Mouse (Mus musculus) adrenal gland, postnatal 14 days (tissue): ENCODE data around the gene Efcab9. TPM values are rescaled to one million over a fixed set of nuclear protein-coding genes. Genes with fewer than 3 reads are reported as not detected.

Source experiments
- DNase-seq: peaks from one replicate; pipeline ENCODE4 v3.0.0; 2021; ENCODE audit warnings: mixed read lengths
- total RNA-seq: library from RNA; stranded (reverse); gene quantifications from 2 replicates; pipeline ENCODE4 v1.2.3, GENCODE M21; 2021

The Efcab9 gene
- total RNA-seq, 1 experiment from 2014 or later: not detected

DNA sequence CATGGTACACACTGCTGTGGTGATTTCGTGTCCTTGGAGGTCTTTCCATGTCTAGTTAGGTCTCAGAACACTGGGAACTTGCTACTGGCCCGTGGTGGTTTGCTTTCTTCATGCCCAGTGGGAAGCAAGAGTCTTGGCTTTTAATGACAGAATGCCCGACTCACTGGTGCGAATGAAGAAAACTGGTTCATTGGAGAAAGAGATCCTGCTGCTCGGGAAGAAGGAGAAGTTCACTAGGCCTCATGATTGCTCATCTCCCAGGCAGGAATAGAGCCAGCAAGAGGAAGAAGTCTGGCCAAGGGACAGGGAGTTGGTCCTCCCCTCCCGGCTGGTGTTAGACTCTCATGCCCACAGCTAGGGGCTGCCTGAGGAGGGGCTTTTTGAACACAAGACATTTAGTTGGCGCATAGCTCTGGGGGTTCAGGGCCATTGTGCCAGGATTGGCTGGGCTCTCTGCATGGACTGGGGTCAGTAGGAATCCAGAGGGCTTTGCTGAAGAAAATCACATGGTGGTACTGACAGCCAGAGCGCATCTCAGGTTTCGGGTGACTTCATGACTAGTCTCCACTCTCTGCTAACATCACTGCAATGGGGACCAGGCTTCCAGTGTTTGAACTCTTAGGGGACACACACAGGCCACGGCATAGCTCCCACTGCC is 24.6 kb upstream of the Efcab9 start:
- no peak for DNase-seq

DNA sequence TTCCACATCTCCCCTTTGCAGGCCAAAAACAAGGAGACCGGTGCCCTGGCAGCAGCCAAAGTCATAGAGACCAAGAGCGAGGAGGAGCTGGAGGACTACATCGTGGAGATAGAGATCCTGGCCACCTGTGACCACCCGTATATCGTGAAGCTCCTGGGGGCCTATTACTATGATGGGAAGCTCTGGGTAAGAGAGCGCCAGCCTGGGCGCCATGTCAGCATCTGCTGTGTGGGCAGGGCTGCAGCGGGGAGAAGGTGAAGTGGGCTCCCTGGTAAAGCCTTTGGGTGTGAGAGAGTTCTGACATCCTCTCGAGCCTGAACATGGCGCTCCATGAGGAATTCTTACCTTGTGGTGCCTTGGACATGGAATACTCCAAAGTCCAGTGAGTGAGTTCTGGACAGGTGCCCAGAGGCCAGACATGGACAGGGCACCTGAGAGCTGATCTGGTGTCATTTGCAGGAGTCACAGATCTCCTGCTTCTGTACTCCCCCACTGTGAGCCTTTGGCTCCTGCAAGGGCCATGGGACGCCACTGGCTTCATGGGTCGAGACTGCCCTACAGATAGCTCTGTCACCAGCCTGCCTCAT is 23.3 kb upstream of the Efcab9 start:
- DNase-seq: no peak

DNA sequence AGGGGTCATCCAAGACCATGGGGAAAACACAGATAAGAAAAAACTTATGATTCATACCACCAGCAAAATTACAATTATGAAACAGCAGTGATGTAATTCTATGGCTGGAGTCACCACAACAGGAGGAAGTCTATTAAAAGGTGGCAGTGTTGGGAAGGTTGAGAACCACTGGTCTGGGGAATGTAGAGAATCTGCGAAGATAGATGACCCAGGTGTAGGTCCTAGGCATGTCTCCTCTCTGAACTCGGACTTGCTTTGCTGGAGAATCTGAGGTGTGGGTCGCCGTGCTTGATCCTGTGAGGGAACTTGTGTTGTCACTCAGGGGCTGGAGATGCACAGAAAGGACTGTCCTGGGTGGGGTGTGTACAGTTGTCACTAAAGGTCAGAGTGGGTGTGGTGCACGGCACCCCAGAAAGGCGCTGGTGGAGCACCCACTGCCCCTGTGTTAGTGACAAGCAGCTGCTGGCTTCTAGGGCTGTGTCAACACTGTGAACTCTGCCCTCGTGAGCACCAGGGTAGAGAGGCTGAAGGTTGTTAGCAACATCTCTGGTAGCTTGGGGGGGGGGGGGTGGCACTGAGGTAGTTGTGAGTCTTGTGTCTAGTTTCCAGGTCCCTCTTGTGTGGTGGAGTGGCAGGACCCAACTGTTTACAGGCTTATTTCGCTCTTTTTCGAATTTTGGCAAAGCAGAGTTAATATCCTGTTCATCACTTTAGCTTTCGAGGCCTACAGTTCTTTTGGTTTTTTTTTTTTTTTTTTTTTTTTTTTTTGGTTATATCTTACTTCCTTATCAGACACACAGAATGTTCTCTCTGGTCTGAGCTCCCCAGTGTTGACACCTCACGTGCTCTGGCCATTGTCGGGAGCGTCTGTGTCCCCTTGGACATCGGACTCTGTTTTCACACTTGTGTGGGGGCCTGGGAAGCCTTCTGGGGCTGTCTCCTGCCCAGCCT is 22.5 kb upstream of the Efcab9 start:
- DNase-seq: no peak

DNA sequence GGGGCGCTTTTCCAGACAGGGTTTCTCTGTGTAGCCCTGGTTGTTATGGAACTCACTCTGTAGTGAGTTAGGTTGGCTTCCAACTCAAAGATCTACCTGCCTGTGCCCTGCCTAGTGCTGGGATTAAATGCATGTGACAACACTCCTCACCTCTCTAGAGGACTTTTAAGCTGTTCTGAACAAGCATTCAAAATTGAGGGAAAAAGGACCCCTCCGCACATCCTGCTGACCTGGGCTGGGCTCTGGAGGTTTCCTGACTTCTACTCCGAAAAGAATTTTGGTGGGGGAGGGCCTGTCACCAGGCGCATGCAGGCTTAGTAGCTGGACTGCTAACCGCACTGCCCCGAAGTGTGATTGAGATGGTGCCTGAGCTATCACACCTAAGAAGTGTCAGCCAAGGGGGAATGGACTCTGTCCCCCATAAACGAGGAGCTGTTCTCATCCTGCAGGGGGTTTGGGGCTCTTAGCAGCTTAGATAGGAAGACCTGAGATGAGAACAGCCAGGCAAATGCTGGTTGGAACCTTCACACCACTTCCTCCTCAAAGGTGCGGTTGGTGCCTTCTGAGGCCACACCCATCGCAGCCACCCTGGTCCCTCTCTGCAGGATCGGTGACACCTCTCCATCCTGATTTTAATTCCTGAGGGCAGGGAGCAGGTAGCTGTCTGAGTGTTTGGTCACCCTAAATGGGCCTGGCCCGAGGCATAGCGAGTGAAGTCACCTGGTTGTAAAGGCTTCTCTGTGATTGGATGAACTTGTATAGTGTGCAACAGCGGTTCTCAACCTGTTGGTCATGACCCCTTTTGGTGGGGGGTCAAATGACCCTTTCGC is 21.6 kb upstream of the Efcab9 start:
- DNase-seq: no peak

DNA sequence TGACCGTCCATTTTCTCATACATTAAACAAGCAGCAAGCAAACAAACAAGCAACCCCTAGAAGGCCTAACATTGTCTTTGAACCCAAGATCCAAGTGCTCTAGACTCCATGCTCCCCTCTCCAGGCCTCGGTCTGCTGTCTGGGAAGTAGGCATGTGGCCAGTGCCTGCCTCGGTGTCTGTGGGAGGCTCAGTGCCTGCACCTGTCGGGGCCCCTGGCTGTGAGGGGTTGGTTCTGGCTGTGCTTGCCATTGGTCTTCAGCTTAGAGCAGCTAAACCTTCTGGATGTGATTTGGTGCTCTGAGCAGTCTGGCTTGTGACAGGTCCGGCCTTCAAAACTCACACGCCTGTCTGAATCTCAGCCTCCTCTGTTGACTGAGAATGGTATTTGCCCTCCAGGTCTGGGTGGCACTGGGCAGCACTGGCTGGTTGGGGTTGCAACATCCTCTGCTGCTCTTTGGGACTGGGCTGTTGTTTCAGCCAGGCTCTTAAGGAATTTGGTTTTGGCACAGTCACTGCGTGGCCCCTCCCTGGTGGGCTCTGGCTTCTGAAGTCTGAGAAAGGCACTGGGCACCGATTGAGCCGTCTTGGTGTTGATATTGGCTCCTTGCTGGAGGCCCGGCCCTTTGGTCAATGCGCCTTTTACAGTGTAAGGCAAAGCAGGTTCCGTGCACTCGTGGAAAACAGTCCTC is 20.7 kb upstream of the Efcab9 start:
- DNase-seq: peak; percentile 60

DNA sequence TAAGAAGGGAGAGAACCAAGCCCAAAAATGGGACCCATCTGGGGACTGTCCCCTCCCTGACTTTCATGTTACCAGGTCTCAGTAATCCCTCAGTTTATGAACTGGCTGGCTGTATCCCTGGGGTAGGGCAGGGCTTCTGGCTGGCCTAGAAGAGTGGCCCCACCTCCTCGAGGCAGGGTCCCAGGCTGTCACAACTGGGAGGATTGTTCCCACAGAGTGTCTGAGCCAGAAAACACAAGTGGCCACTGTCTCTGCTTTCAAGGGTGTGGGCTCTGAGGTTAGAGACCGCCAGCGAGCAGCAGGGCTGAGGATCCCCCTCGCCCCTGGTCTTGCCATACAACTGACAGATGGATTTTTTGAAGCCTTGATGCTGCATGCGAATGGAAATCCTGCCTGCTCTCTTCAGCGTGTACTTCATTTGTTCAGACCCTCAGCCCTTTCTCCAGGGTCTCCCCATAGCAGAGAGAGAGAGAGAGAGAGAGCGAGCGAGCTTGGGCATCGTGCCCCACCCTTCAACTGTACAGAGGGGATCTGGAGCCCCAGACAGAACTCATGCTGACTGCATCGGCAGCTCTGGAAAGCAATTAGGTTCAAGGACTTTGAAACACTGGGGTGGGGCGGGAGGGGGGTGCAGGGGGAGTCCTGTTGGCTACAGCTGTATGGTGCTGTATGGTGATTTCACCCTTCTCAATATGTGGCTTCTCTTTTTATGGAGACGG is 19.9 kb upstream of the Efcab9 start:
- no peak for DNase-seq

DNA sequence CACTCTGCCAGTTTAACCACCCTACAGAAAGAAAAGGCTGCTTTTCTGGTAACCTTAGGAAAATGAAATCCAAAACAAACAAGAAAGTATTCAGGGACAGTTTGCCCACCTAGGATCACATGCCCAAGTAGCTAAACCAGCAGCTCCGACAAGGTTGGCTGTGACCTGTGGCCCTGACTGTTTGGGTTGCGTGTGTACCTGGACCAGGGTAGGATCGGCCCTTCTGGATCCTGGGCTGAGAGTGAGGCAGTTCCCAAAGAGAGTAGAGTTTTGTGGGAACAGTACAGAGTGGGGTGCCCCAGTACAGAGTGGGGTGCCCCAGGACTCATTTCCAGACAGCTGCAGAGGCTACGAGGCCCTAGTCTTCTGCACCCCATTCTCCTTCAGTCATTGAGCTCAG is 19.2 kb upstream of the Efcab9 start:
- no peak for DNase-seq

DNA sequence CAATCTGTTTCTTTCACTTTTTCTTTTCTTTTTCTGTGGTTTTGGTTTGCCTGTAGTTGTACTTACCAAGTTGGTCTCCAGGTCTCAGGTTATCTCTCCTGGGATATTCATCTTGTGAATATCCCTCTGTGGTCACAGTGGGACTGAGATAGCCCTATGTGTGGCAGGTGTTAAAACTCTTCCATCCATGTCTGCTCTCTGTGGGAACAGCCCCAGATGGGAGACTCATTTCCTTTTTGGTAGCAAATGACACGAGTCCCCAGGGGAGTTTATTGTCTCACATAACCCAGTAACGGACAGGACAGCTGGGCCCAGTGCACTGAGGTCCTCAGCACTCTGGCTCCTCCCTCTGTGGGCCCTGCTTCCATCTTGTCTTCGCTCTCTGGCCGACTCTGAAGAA is 18.2 kb upstream of the Efcab9 start:
- DNase-seq: no peak

DNA sequence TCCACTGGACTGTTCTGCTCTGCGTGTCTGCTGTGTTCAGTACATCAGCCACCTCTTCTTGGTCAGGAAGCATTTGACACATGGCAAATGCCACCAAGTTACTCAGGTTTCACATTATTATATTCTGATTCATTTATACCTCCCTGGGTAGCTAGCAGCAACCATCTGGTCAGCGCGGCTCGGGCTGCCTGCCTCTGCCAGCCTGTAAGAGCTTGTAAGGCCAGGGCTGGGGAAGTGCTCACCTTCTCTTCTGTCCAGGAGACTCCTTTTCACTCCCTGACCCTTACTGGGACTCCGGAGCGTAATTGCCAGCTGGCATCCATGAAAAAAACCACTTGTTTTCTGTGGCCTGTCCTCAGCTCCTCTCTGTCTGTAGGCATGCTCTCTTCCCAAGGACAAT is 17.4 kb upstream of the Efcab9 start:
- no peak for DNase-seq

DNA sequence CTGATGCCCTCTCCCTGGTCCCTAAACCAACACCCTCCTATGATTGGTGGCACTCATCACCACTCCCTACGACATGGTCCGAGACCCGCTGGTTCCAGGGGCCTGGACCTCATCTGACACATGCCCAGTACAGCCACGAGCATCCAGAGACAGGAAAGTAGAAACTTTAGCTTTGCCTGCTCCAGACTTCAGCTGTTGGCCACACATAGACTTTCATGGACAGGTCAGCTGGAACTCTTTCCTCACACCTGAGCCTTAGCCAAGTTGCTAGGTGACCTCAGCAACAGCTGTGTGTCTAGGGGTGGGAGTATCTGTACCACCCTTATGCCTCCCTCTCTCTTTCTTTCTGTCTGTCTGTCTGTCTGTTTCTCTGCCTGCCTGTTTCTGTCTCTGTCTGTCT is 16.4 kb upstream of the Efcab9 start:
- DNase-seq: no peak

DNA sequence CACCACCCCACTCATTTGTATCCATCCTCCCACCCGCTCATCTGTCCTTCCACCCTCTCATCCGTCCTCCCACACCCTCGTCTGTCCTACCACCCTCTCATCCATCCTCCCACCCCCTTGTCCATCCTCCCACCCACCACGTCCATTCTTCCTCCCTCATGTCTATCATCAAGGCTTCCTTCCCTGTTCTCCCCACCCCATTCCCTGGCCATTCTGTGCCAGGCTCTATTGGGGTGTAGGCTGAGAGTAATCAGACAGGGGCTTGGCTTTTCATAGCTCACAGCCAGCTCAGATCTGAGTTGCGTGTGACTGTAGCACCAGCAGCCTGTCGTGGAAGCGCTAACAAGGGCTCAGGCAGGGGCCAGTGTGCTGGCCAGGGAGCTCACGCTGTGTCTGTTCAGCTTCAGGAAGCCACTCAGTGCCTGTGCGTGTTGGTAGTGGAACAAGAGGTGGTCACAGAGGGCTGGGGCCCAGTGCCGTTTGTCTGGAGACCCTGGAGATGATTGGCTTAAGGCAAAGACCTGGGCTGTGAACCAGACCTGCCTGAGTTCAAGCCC is 15.6 kb upstream of the Efcab9 start:
- DNase-seq: no peak

DNA sequence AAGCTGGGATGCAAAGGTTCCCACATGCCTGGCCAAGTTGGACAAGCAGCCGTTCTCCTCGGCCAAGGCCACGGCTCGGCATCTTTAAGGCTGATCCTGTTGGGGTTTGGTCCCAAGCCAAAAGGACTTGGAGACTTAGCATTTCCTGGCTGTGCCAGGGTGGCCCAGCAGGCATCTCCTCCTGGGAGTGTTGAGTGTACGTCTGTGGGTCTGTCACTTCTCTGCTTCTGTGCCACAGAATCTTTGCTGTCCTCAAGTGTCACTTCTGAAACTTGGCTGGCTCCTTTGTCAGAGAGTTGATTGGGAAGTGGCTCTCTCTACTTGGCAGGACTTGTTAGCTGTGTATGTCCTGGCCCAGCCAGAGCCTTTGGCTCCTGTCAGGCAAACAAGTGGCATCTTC is 14.6 kb upstream of the Efcab9 start:
- peak; percentile 75 for DNase-seq

DNA sequence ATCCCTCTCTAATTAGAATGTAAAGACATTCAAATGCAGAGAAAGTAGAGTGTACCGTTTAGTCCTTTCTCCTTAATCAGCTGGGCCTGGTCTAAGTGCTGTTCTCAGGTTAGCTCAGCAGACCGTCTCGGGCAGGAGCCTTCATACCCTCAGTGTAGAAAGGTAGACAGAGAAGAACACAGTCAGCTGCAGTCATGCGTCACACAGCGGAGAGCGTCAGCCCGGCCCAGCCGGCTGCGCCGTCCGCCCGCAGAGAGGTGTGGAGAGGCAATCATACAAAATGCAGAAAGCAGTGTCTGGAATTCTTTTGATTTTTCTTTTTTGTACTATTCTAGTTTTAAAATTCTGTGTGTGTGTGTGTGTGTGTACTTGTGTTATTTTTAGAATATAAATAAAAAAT is 13.7 kb upstream of the Efcab9 start:
- DNase-seq: no peak

DNA sequence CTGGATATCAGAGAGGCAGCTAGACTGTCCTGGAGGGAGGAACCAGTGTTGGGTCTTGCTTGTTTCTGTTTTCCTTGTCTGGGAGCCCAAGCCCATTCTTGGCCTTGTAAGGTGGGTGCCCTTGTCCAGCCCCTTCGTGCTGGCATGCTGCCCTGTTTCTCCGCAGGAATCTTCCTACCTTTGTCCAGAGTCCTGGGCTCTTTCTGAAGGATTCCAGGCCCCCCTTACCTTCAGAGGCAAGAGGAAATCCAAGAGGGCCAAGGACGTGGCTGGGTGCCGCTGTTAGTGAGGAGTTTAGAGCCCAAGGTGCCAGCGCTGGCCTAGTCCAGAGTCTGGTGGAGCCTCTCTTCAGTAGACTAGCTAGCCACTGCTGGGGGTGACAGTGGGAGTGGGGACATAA is 12.6 kb upstream of the Efcab9 start:
- no peak for DNase-seq

DNA sequence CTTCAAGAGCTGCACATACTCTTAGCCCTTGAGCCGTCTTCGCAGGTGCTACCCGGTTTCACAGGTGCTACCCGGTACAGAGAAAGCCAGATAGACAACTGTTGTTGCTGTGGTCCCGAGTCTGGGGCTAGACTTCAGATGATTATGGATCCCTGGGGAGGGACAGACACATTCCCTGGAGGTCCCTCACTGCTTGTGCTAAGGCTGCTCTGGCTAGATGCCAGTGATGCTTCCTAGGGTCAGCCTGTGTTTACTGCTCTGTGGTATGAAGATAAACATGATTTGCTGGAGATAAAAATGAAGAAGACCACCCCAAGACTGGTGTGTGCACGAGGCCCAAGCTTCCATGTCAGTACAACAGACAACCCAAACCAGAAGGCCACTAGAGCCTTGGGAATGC is 12.2 kb upstream of the Efcab9 start:
- no peak for DNase-seq

DNA sequence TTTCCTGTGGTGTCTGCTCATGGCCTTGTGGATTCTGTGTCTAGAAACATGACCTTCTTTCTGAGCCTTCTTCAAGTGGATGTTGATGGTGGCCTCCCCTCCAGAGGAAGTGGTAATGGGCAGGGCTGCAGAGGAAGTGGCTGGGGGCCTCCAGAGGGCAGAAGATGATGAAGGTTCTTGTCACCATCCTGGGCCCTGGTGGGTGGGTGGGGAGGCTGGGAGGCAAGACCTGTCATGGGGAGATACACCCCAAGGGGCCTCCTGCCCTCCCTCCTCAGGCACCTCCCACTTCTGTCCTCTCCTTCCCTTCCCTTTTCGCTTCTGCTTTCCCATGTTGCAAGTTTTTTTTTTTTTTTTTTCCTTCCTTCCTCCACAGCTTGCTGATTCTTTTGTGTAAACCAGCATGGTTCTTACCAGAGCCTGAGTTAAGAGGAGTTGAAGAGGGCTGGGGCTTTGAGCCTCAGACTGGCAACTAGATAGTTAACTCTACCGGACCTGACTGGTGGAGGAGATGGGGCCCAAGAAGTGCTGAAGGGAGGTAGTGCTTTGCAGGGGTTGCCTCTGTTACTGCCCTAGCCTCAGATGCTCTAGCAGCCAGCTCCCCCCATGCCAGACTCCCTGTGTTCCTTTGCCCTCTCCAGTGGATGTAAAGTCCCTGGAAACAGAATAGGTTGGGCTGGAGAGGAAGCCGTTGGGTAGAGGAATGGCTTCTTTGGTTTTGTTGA is 11.0 kb upstream of the Efcab9 start:
- peak; percentile 50 for DNase-seq

DNA sequence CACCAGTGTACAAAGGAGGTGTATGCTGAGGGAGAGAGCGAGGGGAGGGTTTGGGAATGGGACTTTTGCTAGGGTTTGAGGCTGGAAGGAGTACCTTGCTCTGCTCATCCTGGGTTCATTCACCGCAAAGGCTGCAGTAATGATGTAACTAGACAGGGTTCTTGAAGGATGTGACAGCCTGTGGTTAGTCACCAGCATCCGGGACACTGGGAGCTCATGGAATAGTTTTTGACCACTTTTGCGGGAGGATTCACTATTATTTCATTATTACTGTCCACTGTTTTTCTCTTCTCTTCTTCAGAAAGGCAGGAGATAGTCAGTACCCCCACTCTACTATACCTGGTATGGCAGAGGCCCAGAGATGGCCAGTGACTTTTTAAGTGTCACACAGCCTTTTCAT is 10.3 kb upstream of the Efcab9 start:
- DNase-seq: peak; percentile 57

DNA sequence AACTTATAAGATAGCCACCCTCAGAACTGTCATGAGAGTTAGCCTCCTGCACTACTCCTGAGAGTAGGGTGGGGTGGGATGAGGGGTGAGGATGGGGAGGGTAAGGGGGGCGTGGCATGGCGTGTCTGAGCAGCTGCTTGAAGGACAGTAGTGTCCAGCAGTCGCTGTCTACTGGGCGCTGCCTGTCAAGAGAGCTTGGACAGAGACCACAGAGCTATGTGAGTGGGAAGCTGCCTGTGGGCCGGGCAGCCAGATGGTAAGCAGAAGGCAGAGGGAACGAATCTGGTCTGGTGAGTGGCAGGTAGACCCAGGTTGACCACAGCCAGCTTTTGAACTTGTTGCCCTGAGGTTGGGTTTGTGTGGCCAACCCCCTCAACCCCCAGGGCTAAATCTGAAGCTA is 8.6 kb upstream of the Efcab9 start:
- DNase-seq: no peak

DNA sequence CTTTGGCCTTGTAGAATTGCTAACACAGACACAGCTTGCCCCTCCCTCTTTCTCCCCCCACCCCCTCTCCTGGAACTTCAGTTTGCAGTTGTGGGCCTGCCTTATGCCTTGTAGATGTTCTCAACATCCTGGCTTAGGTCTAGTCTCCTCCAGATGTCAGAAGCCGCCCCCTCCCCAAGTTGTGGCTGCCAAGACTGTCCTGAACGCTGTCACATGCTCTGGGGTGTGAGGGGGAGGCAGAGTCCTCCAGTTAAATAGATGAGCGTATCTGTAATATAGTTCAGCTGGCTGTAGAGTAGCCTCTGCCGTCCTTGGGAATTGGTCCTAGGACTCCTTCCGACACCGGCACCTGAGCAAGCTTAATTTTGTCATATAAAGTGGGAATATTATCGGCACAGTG is 7.8 kb upstream of the Efcab9 start:
- no peak for DNase-seq

DNA sequence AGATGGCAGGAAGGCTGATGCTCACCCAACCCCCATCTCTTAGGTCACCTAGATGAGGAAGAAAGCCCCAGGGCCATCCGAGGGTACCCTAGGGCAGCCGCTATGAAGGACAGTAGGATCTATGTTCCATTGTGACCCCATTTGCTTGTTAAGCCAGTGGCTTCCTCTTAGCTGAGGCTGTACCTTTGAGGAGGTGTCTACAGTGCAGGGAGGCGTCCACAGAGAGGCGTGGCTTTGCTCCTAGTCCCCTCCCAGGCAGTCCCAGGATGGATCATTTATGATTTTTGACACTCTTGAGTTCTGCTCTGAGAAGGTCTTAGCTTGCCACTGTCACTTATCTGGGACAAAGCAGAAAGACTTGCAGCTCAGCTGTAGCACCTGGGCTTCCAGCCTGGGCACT is 7.0 kb upstream of the Efcab9 start:
- no peak for DNase-seq
